Comparison of ENCODE assay signal across 11 mouse cellular contexts in the genomic region with DNA sequence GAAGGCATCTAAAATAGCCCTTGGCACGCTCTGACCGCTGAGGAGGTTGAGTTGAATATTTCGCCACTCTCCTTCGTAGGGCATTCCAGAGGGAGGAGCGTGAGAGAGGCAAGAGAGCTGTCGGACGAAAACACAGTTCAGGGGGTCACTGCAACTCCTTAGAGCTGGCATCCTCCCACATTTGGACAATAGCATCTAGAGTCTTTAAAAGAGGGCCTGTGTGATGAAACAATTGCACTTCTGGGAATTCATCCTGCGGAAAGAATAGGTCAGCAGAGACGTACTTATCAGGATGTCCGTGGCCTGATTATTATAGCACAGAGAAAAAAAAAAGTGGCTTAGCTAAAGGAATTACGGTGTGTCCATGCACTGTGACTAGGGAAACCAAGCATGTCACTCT.
DNase-seq lines count a peak whose midpoint lies in the region; ATAC-seq and TF ChIP-seq lines count a peak whose summit lies in the region.
"Had no signal": no experiment of that assay in that cellular context is flagged by ENCODE, and none has a peak within 500 bp of the region (broad histone marks: within the 10 kb centered on the region; RNA-seq: fewer than 3 reads in every experiment).

No protein-coding gene starts in this region.

- TF ChIP-seq POLR2A in heart, adult 2 months (IDR thresholded peaks at IDR 0.05; ENCODE audit: insufficient read depth, low read depth, low read length) = no peak

- H3K9me3 ChIP-seq in heart, embryonic 12.5 days (replicated peaks) = no peaks in the 10 kb centered on the region
- H3K9me3 ChIP-seq in kidney, embryonic 15.5 days (replicated peaks) = no peaks in the 10 kb centered on the region
- no peaks in the 10 kb centered on the region for H3K9me3 ChIP-seq in lung, postnatal 0 days (ENCODE audit: low read length)
- H3K9me3 ChIP-seq in hindbrain, embryonic 13.5 days = no peaks in the 10 kb centered on the region
- no peaks in the 10 kb centered on the region for H3K9me3 ChIP-seq in midbrain, postnatal 0 days (ENCODE audit: low read length)

- 39% methylated on average over 11 of the region's 11 CpGs for WGBS in heart, adult 2 months
- WGBS in heart, embryonic 12.5 days = 43% methylated on average over 11 of the region's 11 CpGs
- WGBS in kidney, embryonic 15.5 days = 47% methylated on average over 11 of the region's 11 CpGs
- WGBS in lung, postnatal 0 days = 27% methylated on average over 11 of the region's 11 CpGs
- WGBS in hindbrain, embryonic 13.5 days = 50% methylated on average over 11 of the region's 11 CpGs
- WGBS in midbrain, postnatal 0 days = 61% methylated on average over 11 of the region's 11 CpGs

- no peak overlapping the region for H3K9ac ChIP-seq in heart, adult 2 months (ENCODE audit: low read depth, low read length)
- H3K9ac ChIP-seq in heart, embryonic 12.5 days = no peak overlapping the region
- H3K9ac ChIP-seq in kidney, embryonic 15.5 days = no peak overlapping the region
- H3K9ac ChIP-seq in lung, postnatal 0 days (replicated peaks; ENCODE audit: low read depth) = no peak overlapping the region
- no peak overlapping the region for H3K9ac ChIP-seq in hindbrain, embryonic 13.5 days
- no peak overlapping the region for H3K9ac ChIP-seq in midbrain, postnatal 0 days (replicated peaks; ENCODE audit: low read length, poor library complexity, severe bottlenecking)
- H3K9ac ChIP-seq: forebrain, postnatal 0 days had no signal

- peak overlapping the region; percentile 61 for H3K27ac ChIP-seq in heart, adult 2 months
- H3K27ac ChIP-seq in heart, embryonic 12.5 days (ENCODE audit: poor library complexity, severe bottlenecking) = peak overlapping the region; percentile 91
- peak overlapping the region; percentile 88 for H3K27ac ChIP-seq in kidney, embryonic 15.5 days
- H3K27ac ChIP-seq in lung, postnatal 0 days (ENCODE audit: low read length) = peak overlapping the region; percentile 82
- H3K27ac ChIP-seq in hindbrain, embryonic 13.5 days = no peak overlapping the region
- no peak overlapping the region for H3K27ac ChIP-seq in midbrain, postnatal 0 days (ENCODE audit: low read depth, low read length)

- H3K79me2 ChIP-seq in heart, adult 2 months (replicated peaks; ENCODE audit: control insufficient read depth, insufficient read depth, low read length) = no peaks in the 10 kb centered on the region

- H3K27me3 ChIP-seq in heart, adult 2 months (ENCODE audit: control insufficient read depth, insufficient read depth, low read length) = no peaks in the 10 kb centered on the region
- peaks cover 46% of the 10 kb centered on the region for H3K27me3 ChIP-seq in heart, embryonic 12.5 days (replicated peaks)
- H3K27me3 ChIP-seq in kidney, embryonic 15.5 days = peaks cover 81% of the 10 kb centered on the region
- 0 out of 2 replicates have a peak, but pooled peaks cover 3% of the 10 kb centered on the region for H3K27me3 ChIP-seq in lung, postnatal 0 days (replicated peaks; ENCODE audit: insufficient read depth, low read length)
- peaks cover 75% of the 10 kb centered on the region for H3K27me3 ChIP-seq in hindbrain, embryonic 13.5 days
- H3K27me3 ChIP-seq in midbrain, postnatal 0 days (ENCODE audit: insufficient read depth, low read length) = peaks cover 4% of the 10 kb centered on the region; the same call in 1 of the 2 replicates

- intact Hi-C loops in heart, adult 2 months (cut with DNase I) = no loop called here
- intact Hi-C loops in heart, postnatal 25 days (cut with DNase I) = loop anchor here (2.0 to 5.0 kb wide), 4 partner anchors 60 to 156 kb away; partner anchors contain the start of gene Efnb1
- intact Hi-C loops in left cerebral cortex, postnatal 14 days (cut with DNase I) = no loop called here

- DNase-seq in heart, adult 2 months = peak in 1 of 2 experiments; percentile 42
- DNase-seq in heart, postnatal 25 days (ENCODE audit: low spot score) = no peak
- peak; percentile 91 for DNase-seq in lung, postnatal 0 days (ENCODE audit: low spot score)
- DNase-seq in left cerebral cortex, postnatal 14 days (ENCODE audit: low spot score in 2 of 2) = no peak
- DNase-seq in midbrain, postnatal 0 days (ENCODE audit: low spot score) = no peak
- DNase-seq: cerebellum, postnatal 25 days; forebrain, postnatal 0 days had no signal

- TF ChIP-seq EP300 in heart, adult 2 months (IDR thresholded peaks at IDR 0.05; ENCODE audit: insufficient read depth, low read depth, low read length) = no peak
- TF ChIP-seq EP300 in lung, postnatal 0 days (IDR thresholded peaks at IDR 0.05) = peak; percentile 92

- peaks cover 19% of the 10 kb centered on the region for H3K4me1 ChIP-seq in heart, adult 2 months (ENCODE audit: control insufficient read depth, insufficient read depth, low read length)
- H3K4me1 ChIP-seq in heart, embryonic 12.5 days (replicated peaks) = peaks cover 36% of the 10 kb centered on the region
- peaks cover 44% of the 10 kb centered on the region for H3K4me1 ChIP-seq in kidney, embryonic 15.5 days
- H3K4me1 ChIP-seq in lung, postnatal 0 days (ENCODE audit: insufficient read depth, low read depth, low read length) = no peaks in the 10 kb centered on the region
- H3K4me1 ChIP-seq in hindbrain, embryonic 13.5 days (replicated peaks) = peaks cover 10% of the 10 kb centered on the region
- no peaks in the 10 kb centered on the region for H3K4me1 ChIP-seq in midbrain, postnatal 0 days (ENCODE audit: insufficient read depth, low read length)

- no peak for ATAC-seq in heart, embryonic 12.5 days (ENCODE audit: insufficient number of reproducible peaks, low FRiP score)
- 0 out of 2 replicates have a peak, but pooled peaks have one; percentile 17 for ATAC-seq in kidney, embryonic 15.5 days (replicated peaks; ENCODE audit: low FRiP score)
- peak; percentile 85 for ATAC-seq in lung, postnatal 0 days
- ATAC-seq in hindbrain, embryonic 13.5 days (ENCODE audit: low FRiP score) = no peak
- no peak for ATAC-seq in midbrain, postnatal 0 days (ENCODE audit: low FRiP score)
- ATAC-seq: forebrain, postnatal 0 days; intestine, postnatal 0 days had no signal

- TF ChIP-seq CTCF in heart, adult 2 months (IDR thresholded peaks at IDR 0.05) = no peak
- no peak for TF ChIP-seq CTCF in lung, postnatal 0 days (IDR thresholded peaks at IDR 0.05)
- no peak for TF ChIP-seq CTCF in midbrain, postnatal 0 days (IDR thresholded peaks at IDR 0.05)

- no peak overlapping the region for H3K4me3 ChIP-seq in heart, adult 2 months
- H3K4me3 ChIP-seq in heart, embryonic 12.5 days = no peak overlapping the region
- no peak overlapping the region for H3K4me3 ChIP-seq in kidney, embryonic 15.5 days (replicated peaks)
- no peak overlapping the region for H3K4me3 ChIP-seq in lung, postnatal 0 days (ENCODE audit: low read depth, low read length)
- no peak overlapping the region for H3K4me3 ChIP-seq in hindbrain, embryonic 13.5 days
- H3K4me3 ChIP-seq in midbrain, postnatal 0 days (ENCODE audit: low read depth, low read length) = no peak overlapping the region

- H3K4me2 ChIP-seq in heart, embryonic 12.5 days = no peak overlapping the region
- peak overlapping the region; percentile 21; the same call in 1 of the 2 replicates for H3K4me2 ChIP-seq in kidney, embryonic 15.5 days
- no peak overlapping the region for H3K4me2 ChIP-seq in lung, postnatal 0 days (replicated peaks; ENCODE audit: low read depth, low read length)
- H3K4me2 ChIP-seq in hindbrain, embryonic 13.5 days = no peak overlapping the region
- H3K4me2 ChIP-seq in midbrain, postnatal 0 days (ENCODE audit: low read depth, low read length, poor library complexity, severe bottlenecking) = no peak overlapping the region

- peaks cover 3% of the 10 kb centered on the region for H3K36me3 ChIP-seq in heart, adult 2 months (ENCODE audit: control insufficient read depth, insufficient read depth, low read length)
- H3K36me3 ChIP-seq in heart, embryonic 12.5 days = no peaks in the 10 kb centered on the region
- H3K36me3 ChIP-seq in kidney, embryonic 15.5 days = no peaks in the 10 kb centered on the region
- H3K36me3 ChIP-seq in lung, postnatal 0 days (ENCODE audit: insufficient read depth, low read length) = no peaks in the 10 kb centered on the region
- H3K36me3 ChIP-seq in hindbrain, embryonic 13.5 days = no peaks in the 10 kb centered on the region
- no peaks in the 10 kb centered on the region for H3K36me3 ChIP-seq in midbrain, postnatal 0 days (ENCODE audit: insufficient read depth, low read length)

Comparison
In these comparisons a context has a peak if more than half of its experiments do, and no peak if none do; other contexts are left out.
1. H3K27ac ChIP-seq: peak in heart, adult 2 months (single experiment), heart, embryonic 12.5 days (single experiment), kidney, embryonic 15.5 days (single experiment) and lung, postnatal 0 days (single experiment); none in hindbrain, embryonic 13.5 days (single experiment) and midbrain, postnatal 0 days (single experiment).
2. ATAC-seq: peak in kidney, embryonic 15.5 days (single experiment) and lung, postnatal 0 days (single experiment); none in heart, embryonic 12.5 days (single experiment), hindbrain, embryonic 13.5 days (single experiment) and midbrain, postnatal 0 days (single experiment).